8 mouse cellular contexts compared by ENCODE assay signal in genomic region chr17:27907512-27908205, GRCm38 (mm10). TPM values are rescaled to one million over a fixed set of nuclear protein-coding genes. Genes with fewer than 3 reads are reported as not detected.
A peak's percentile ranks its signal among the peaks of the same experiment; 100 is the strongest.
DNase-seq lines count a peak whose midpoint lies in the region; ATAC-seq and TF ChIP-seq lines count a peak whose summit lies in the region.

No protein-coding gene starts in this region.

- H3K9ac ChIP-seq in embryonic facial prominence, embryonic 14.5 days (ENCODE audit: low read depth, low read length), result peak overlapping the region; percentile 77
- peak overlapping the region; percentile 84 for H3K9ac ChIP-seq in limb, embryonic 14.5 days (ENCODE audit: low read depth, low read length, severe bottlenecking)
- H3K9ac ChIP-seq in midbrain, postnatal 0 days (replicated peaks; ENCODE audit: low read length, poor library complexity, severe bottlenecking), result peak overlapping the region; percentile 86

- peak overlapping the region; percentile 94 for H3K4me3 ChIP-seq in embryonic facial prominence, embryonic 14.5 days (ENCODE audit: low read depth, low read length)
- H3K4me3 ChIP-seq in limb, embryonic 14.5 days (replicated peaks; ENCODE audit: low read length), result peak overlapping the region; percentile 96
- H3K4me3 ChIP-seq in midbrain, postnatal 0 days (ENCODE audit: low read depth, low read length), result peak overlapping the region; percentile 91

- no peaks in the 10 kb centered on the region for H3K27me3 ChIP-seq in embryonic facial prominence, embryonic 14.5 days (replicated peaks; ENCODE audit: control insufficient read depth, insufficient read depth, low read length)
- no peaks in the 10 kb centered on the region for H3K27me3 ChIP-seq in limb, embryonic 14.5 days (ENCODE audit: control insufficient read depth, insufficient read depth, low read length)
- no peaks in the 10 kb centered on the region for H3K27me3 ChIP-seq in midbrain, postnatal 0 days (ENCODE audit: insufficient read depth, low read length)

- peak; percentile 57; the same call in 1 of the 2 replicates for TF ChIP-seq POLR2A in limb, embryonic 14.5 days (IDR thresholded peaks at IDR 0.05; ENCODE audit: borderline replicate concordance, extremely low read depth, insufficient read depth, insufficient read length)

- peak; percentile 96 for DNase-seq in 3134 (ENCODE audit: extremely low read depth, insufficient read length, low spot score)
- peak; percentile 83 to 93 for DNase-seq in adrenal gland, postnatal 4 days (ENCODE audit: low spot score in 2 of 2)
- DNase-seq in embryonic facial prominence, embryonic 14.5 days (ENCODE audit: low spot score), result peak; percentile 94
- DNase-seq in heart, adult 8-10 months (ENCODE audit: low spot score), result peak; percentile 94
- DNase-seq in kidney, adult 9 months, result peak; percentile 95
- peak; percentile 95 for DNase-seq in limb, embryonic 14.5 days (ENCODE audit: low spot score)
- DNase-seq in midbrain, postnatal 0 days (ENCODE audit: low spot score), result peak; percentile 95
- DNase-seq in spleen, postnatal 14 days (ENCODE audit: low spot score in 2 of 2), result peak; percentile 83 to 91

- H3K4me1 ChIP-seq in embryonic facial prominence, embryonic 14.5 days (ENCODE audit: control insufficient read depth, insufficient read depth, low read length), result peaks cover 15% of the 10 kb centered on the region
- H3K4me1 ChIP-seq in limb, embryonic 14.5 days (ENCODE audit: control insufficient read depth, insufficient read depth, low read length), result peaks cover 17% of the 10 kb centered on the region
- H3K4me1 ChIP-seq in midbrain, postnatal 0 days (ENCODE audit: insufficient read depth, low read length), result peaks cover 8% of the 10 kb centered on the region

- WGBS in embryonic facial prominence, embryonic 14.5 days, result under 1% methylated on average over 45 of the region's 45 CpGs
- WGBS in limb, embryonic 14.5 days, result under 1% methylated on average over 45 of the region's 45 CpGs
- WGBS in midbrain, postnatal 0 days, result under 1% methylated on average over 45 of the region's 45 CpGs

- H3K27ac ChIP-seq in embryonic facial prominence, embryonic 14.5 days (replicated peaks; ENCODE audit: low read depth, low read length), result peak overlapping the region; percentile 93
- H3K27ac ChIP-seq in limb, embryonic 14.5 days (replicated peaks; ENCODE audit: low read depth, low read length), result peak overlapping the region; percentile 89
- H3K27ac ChIP-seq in midbrain, postnatal 0 days (ENCODE audit: low read depth, low read length), result peak overlapping the region; percentile 78

- TF ChIP-seq CTCF in midbrain, postnatal 0 days (IDR thresholded peaks at IDR 0.05), result peak; percentile 60

- H3K4me2 ChIP-seq in embryonic facial prominence, embryonic 14.5 days (ENCODE audit: low read depth, low read length), result peak overlapping the region; percentile 80
- peak overlapping the region; percentile 71 for H3K4me2 ChIP-seq in limb, embryonic 14.5 days (replicated peaks; ENCODE audit: low read depth, low read length, severe bottlenecking)
- H3K4me2 ChIP-seq in midbrain, postnatal 0 days (ENCODE audit: low read depth, low read length, poor library complexity, severe bottlenecking), result peak overlapping the region; percentile 87

- ATAC-seq in embryonic facial prominence, embryonic 14.5 days (ENCODE audit: low read depth), result peak; percentile 62; the same call in 1 of the 2 replicates
- peak; percentile 70 for ATAC-seq in limb, embryonic 14.5 days (ENCODE audit: low FRiP score, low read depth)
- peak; percentile 53 for ATAC-seq in midbrain, postnatal 0 days (ENCODE audit: low FRiP score)

- H3K9me3 ChIP-seq in embryonic facial prominence, embryonic 14.5 days (ENCODE audit: control insufficient read depth, low read length), result no peaks in the 10 kb centered on the region
- no peaks in the 10 kb centered on the region for H3K9me3 ChIP-seq in limb, embryonic 14.5 days (ENCODE audit: control insufficient read depth, low read length)
- no peaks in the 10 kb centered on the region for H3K9me3 ChIP-seq in midbrain, postnatal 0 days (ENCODE audit: low read length)

- peaks cover 21% of the 10 kb centered on the region for H3K36me3 ChIP-seq in embryonic facial prominence, embryonic 14.5 days (ENCODE audit: control insufficient read depth, insufficient read depth, low read length)
- peaks cover 19% of the 10 kb centered on the region for H3K36me3 ChIP-seq in limb, embryonic 14.5 days (ENCODE audit: control insufficient read depth, insufficient read depth, low read length)
- peaks cover 11% of the 10 kb centered on the region; the same call in 1 of the 2 replicates for H3K36me3 ChIP-seq in midbrain, postnatal 0 days (ENCODE audit: insufficient read depth, low read length)

RNA-seq across cellular contexts. Expression of gene Anks1, which starts 1.4 kb away (rescaled TPM):
- 10 to 100 TPM; 33.7 to 37.4 TPM for total RNA-seq in adrenal gland, postnatal 4 days (2021)
- polyA plus RNA-seq in embryonic facial prominence, embryonic 14.5 days (2014; fragmentation: Nextera tagmentation; extraction: Ambion mirVana), result 14.2 and 15.9 TPM in 2 replicates
- total RNA-seq in heart, adult 8-10 months (2022), result 10 to 100 TPM; 52.9 to 62.0 (median 57.6) TPM
- 40.6 and 54.4 TPM in 2 replicates for polyA plus RNA-seq in limb, embryonic 14.5 days (2012; rRNA removed)
- polyA plus RNA-seq in limb, embryonic 14.5 days (2014; fragmentation: Nextera tagmentation; extraction: Ambion mirVana), result 14.6 and 15.5 TPM in 2 replicates
- total RNA-seq in midbrain, postnatal 0 days (2014; rRNA removed), result 109 and 112 TPM in 2 replicates
- 44.1 and 45.9 TPM in 2 replicates for polyA plus RNA-seq in midbrain, postnatal 0 days (2015; fragmentation: Nextera tagmentation; extraction: Ambion mirVana)

RNA-seq across cellular contexts. Expression of gene Taf11, which starts 2.0 kb away (rescaled TPM):
- total RNA-seq in adrenal gland, postnatal 4 days (2021), result 10 to 100 TPM; 39.5 to 43.6 TPM
- 56.6 and 57.9 TPM in 2 replicates for polyA plus RNA-seq in embryonic facial prominence, embryonic 14.5 days (2014; fragmentation: Nextera tagmentation; extraction: Ambion mirVana)
- 10 to 100 TPM; 22.9 to 24.7 (median 23.4) TPM for total RNA-seq in heart, adult 8-10 months (2022)
- 36.4 and 43.1 TPM in 2 replicates for polyA plus RNA-seq in limb, embryonic 14.5 days (2012; rRNA removed)
- polyA plus RNA-seq in limb, embryonic 14.5 days (2014; fragmentation: Nextera tagmentation; extraction: Ambion mirVana), result 65.2 and 70.4 TPM in 2 replicates
- total RNA-seq in midbrain, postnatal 0 days (2014; rRNA removed), result 18.1 and 21.0 TPM in 2 replicates
- 49.7 and 59.9 TPM in 2 replicates for polyA plus RNA-seq in midbrain, postnatal 0 days (2015; fragmentation: Nextera tagmentation; extraction: Ambion mirVana)

RNA-seq across cellular contexts. Expression of gene Uhrf1bp1, which starts 51.4 kb away (rescaled TPM):
- total RNA-seq in adrenal gland, postnatal 4 days (2021), result 10 to 100 TPM; 24.5 to 24.8 TPM
- 5.9 and 6.7 TPM in 2 replicates for polyA plus RNA-seq in embryonic facial prominence, embryonic 14.5 days (2014; fragmentation: Nextera tagmentation; extraction: Ambion mirVana)
- 10 to 100 TPM; 15.6 to 19.5 (median 17.7) TPM for total RNA-seq in heart, adult 8-10 months (2022)
- 13.5 and 15.6 TPM in 2 replicates for polyA plus RNA-seq in limb, embryonic 14.5 days (2012; rRNA removed)
- polyA plus RNA-seq in limb, embryonic 14.5 days (2014; fragmentation: Nextera tagmentation; extraction: Ambion mirVana), result 8.0 TPM in 2 replicates
- total RNA-seq in midbrain, postnatal 0 days (2014; rRNA removed), result 18.0 and 19.9 TPM in 2 replicates
- polyA plus RNA-seq in midbrain, postnatal 0 days (2015; fragmentation: Nextera tagmentation; extraction: Ambion mirVana), result 3.9 and 4.5 TPM in 2 replicates

Comparison
In these comparisons a context has a peak if more than half of its experiments do, and no peak if none do; other contexts are left out.
1. Peak in every context shown above with its lines: DNase-seq, ATAC-seq, H3K4me3 ChIP-seq and H3K27ac ChIP-seq.